Mouse (Mus musculus) lung, adult 2 months (tissue): ENCODE measurements at regions not wholly inside any gene's neighbourhood (a gene's known extent, or its start where the extent isn't known, plus 50 kb on each side); places are given as distances from the start of the nearest gene placed in this dataset.

Experiments
- DNase-seq: peaks from one replicate; pipeline ENCODE4 v3.0.0; 2022
- H3K4me1 ChIP-seq: fragments of 200-500 bp; 2 replicates; pipeline ENCODE4 v1.6.1; 2011; ENCODE audit warnings: low read length; ENCODE audit not compliant: control insufficient read depth, insufficient read depth
- H3K4me3 ChIP-seq: fragments of 200-500 bp; replicated peaks from 2 replicates; pipeline ENCODE3; 2011; ENCODE audit warnings: low read depth, mild to moderate bottlenecking, control low read depth, low read length; ENCODE audit errors: extremely low read depth
- CTCF ChIP-seq: fragments of 200-500 bp; IDR thresholded peaks from 2 replicates; pipeline ENCODE4 v1.5.1; 2011; ENCODE audit warnings: mild to moderate bottlenecking, low read length, control low read depth; ENCODE audit not compliant: insufficient read depth
- POLR2A ChIP-seq: fragments of 200-500 bp; IDR thresholded peaks from 2 replicates; pipeline ENCODE4 v1.6.1; 2011; ENCODE audit warnings: low read depth, mild to moderate bottlenecking, control low read depth, low read length, borderline replicate concordance; ENCODE audit errors: extremely low read depth
- WGBS: fragments of 180-500 bp; shearing (Covaris S2); methylation state at CpG from one replicate; pipeline ENCODE4 v1.1.7; 2018; 5-methylcytosine and 5-hydroxymethylcytosine counted together

- DNase-seq: no peak
- TF ChIP-seq POLR2A (no peak), CTCF (no peak)
- WGBS: 85% methylated on average over 1 of the region's 1 CpGs
- Histone ChIP-seq H3K4me1 (no peaks in the 10 kb centered on the region), H3K4me3 (no peak overlapping the region)
Measured at GRCm38 (mm10) chr9:26383996-26384395, 349.5 kb upstream of the B3gat1 start.

GRCm38 (mm10) chr9:26398635-26399034, 334.9 kb upstream of the B3gat1 start:
- H3K4me1 ChIP-seq: no peaks in the 10 kb centered on the region
- TF ChIP-seq CTCF (no peak), POLR2A (no peak)
- 71% methylated on average over 3 of the region's 3 CpGs for WGBS
- no peak for DNase-seq
- H3K4me3 ChIP-seq: no peak overlapping the region

- no peak for DNase-seq
- no peak for TF ChIP-seq CTCF
- no peak for TF ChIP-seq POLR2A
- WGBS: 38% methylated on average over 11 of the region's 11 CpGs
- Histone ChIP-seq H3K4me3 (no peak overlapping the region), H3K4me1 (no peaks in the 10 kb centered on the region)
Measured at GRCm38 (mm10) chr9:26422897-26423823, 310.4 kb upstream of the B3gat1 start.

GRCm38 (mm10) chr9:26435507-26435906, 298.0 kb upstream of the B3gat1 start:
- DNase-seq: no peak
- WGBS: 63% methylated on average over 2 of the region's 2 CpGs
- TF ChIP-seq POLR2A (no peak), CTCF (no peak)
- H3K4me1 ChIP-seq: no peaks in the 10 kb centered on the region
- no peak overlapping the region for H3K4me3 ChIP-seq

GRCm38 (mm10) chr9:26437244-26437643, 296.3 kb upstream of the B3gat1 start:
- Histone ChIP-seq H3K4me3 (no peak overlapping the region), H3K4me1 (no peaks in the 10 kb centered on the region)
- no peak for DNase-seq
- TF ChIP-seq POLR2A: no peak
- TF ChIP-seq CTCF: no peak
- WGBS: 73% methylated on average over 2 of the region's 2 CpGs

- H3K4me3 ChIP-seq: no peak overlapping the region
- 69% methylated on average over 7 of the region's 7 CpGs for WGBS
- DNase-seq: no peak
- no peak for TF ChIP-seq CTCF
- TF ChIP-seq POLR2A: no peak
- H3K4me1 ChIP-seq: no peaks in the 10 kb centered on the region
Measured at GRCm38 (mm10) chr9:26453924-26454323, 279.6 kb upstream of the B3gat1 start.

- no peaks in the 10 kb centered on the region for H3K4me1 ChIP-seq
- 74% methylated on average over 2 of the region's 2 CpGs for WGBS
- no peak for DNase-seq
- no peak for TF ChIP-seq CTCF
- no peak for TF ChIP-seq POLR2A
- no peak overlapping the region for H3K4me3 ChIP-seq
Measured at GRCm38 (mm10) chr9:26461081-26461480, 272.4 kb upstream of the B3gat1 start.

DNA sequence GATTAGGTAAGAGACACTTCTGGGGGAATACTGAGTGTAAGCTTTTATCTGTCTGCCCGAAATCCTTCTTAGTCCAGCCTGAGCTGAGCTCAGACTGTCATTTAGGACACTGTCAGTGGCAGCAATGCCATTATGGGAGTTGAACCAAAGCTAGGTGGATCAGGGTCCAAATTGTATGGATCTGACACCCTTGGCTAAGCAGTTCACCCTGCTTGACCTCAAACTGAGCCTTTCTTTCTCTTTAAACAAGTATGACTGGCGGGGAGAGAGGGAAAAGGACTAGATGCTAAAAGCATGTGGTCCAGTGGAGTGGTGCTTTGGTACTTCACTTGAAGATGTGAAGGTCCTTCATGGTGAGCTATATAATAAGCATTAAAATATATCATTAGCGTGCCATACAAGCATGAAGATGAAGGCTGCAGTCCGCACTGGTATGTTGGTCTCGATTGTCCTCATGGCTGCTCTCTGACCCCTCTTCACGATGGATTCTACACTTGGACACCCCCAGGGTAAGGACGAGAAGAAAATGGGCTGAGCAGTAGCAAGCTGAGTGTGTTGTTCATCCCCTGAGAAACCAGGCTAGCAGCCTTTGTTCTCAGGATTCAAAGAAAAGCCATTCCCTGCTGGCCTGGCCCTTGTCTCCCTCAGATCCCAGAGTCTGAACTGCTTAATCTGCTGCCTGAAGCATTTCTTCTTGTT, 262.7 kb upstream of the B3gat1 start:
- no peaks in the 10 kb centered on the region for H3K4me1 ChIP-seq
- DNase-seq: no peak
- H3K4me3 ChIP-seq: no peak overlapping the region
- 66% methylated on average over 7 of the region's 7 CpGs for WGBS
- TF ChIP-seq POLR2A (no peak), CTCF (no peak)

GRCm38 (mm10) chr9:26476341-26476740, 257.2 kb upstream of the B3gat1 start:
- no peak overlapping the region for H3K4me3 ChIP-seq
- WGBS: 91% methylated on average over 3 of the region's 3 CpGs

More at GRCm38 (mm10) chr9:26476341-26476740, 257.2 kb upstream of the B3gat1 start:
- TF ChIP-seq CTCF (no peak), POLR2A (no peak)
- DNase-seq: no peak
- H3K4me1 ChIP-seq: no peaks in the 10 kb centered on the region
